Mouse (Mus musculus): ENCODE measurements around the gene Nom1.
"Not testable (repeated sequence)": the region's sequence is repeated elsewhere in the genome, so short reads cannot be mapped to it uniquely, and the experiment has no call there.

The Nom1 gene

GRCm38 (mm10) chr5:29434228-29434871 lies at the start of gene Nom1:
Nom1 (plus strand) TSS chr5:29434664.
- peak; percentile 94 for DNase-seq (ENCODE audit: low read depth)

DNA sequence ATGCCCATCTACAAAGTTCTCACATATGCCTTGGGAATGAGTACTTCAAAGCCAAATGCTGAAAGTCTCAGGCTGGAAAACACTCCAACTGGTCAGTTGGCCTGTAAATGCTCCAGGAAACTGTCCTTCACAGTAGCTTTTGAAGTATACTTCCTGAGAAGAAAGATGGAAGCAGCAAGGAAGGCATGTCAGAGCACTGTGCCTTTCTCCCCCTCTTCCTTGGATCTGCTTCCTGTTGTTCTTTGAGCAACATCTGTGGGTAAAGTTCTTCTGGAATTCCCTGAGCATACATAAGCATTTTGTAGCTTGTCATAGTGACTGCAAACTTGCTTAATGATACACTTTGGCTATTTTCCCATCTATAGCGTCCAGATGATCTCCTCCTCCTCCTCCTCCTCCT lies 46.9 kb upstream of the Nom1 start:
- peak; percentile 45 for DNase-seq (ENCODE audit: low read depth)

- DNase-seq (ENCODE audit: low read depth), result peak; percentile 95
Measured at GRCm38 (mm10) chr5:29388181-29388943, 46.1 kb upstream of the Nom1 start.

GRCm38 (mm10) chr5:29388944-29389765 lies 45.3 kb upstream of the Nom1 start:
- DNase-seq (ENCODE audit: low read depth), result peak; percentile 90

GRCm38 (mm10) chr5:29398427-29398826 lies 36.0 kb upstream of the Nom1 start:
- peak; percentile 57 for DNase-seq (ENCODE audit: low read depth)

DNA sequence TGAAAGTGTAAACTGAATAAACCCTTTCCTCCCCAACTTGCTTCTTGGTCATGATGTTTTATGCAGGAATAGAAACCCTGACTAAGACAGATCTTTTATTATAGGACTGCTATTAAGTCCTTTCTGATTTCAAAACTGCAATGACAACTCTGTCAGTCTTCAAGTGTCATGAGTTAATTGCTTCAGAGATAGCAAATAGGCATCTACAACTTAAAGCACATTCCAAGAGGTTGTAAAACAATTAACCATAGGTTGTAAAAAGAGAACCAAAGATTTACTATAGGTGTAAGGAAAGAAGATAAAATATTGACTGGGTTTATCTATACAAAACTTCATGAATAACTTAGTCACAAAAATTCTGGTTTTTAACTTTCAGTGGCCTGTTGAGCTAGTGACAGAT lies 23.6 kb upstream of the Nom1 start:
- DNase-seq (ENCODE audit: low read depth), result no peak

GRCm38 (mm10) chr5:29413041-29413440 lies 21.4 kb upstream of the Nom1 start:
- DNase-seq (ENCODE audit: low read depth), result peak; percentile 64

DNA sequence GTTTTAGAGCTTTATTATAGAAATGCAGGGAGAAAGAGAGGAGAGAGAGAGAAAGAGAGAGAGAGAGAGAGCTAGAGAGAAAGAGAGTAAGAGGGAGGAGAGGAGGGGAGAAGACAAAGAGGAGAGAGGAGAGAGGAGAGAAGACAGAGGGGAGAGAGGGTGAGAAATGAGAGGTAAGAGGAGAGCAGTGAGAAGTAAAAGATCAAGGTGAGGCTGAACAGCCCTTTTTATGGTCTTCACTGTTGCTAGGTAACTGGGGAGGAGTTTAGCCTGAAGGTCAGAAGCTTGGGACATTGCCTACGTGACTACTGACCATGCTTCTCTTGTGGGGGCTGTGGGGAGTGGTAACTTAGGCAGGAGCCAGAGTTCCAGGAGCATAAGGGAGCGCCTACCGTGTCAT lies 11.1 kb upstream of the Nom1 start:
- DNase-seq (ENCODE audit: low read depth), result not testable (repeated sequence)

- DNase-seq (ENCODE audit: low read depth), result peak; percentile 64
Measured at GRCm38 (mm10) chr5:29434872-29435358, 451 bp downstream of the Nom1 start.

DNA sequence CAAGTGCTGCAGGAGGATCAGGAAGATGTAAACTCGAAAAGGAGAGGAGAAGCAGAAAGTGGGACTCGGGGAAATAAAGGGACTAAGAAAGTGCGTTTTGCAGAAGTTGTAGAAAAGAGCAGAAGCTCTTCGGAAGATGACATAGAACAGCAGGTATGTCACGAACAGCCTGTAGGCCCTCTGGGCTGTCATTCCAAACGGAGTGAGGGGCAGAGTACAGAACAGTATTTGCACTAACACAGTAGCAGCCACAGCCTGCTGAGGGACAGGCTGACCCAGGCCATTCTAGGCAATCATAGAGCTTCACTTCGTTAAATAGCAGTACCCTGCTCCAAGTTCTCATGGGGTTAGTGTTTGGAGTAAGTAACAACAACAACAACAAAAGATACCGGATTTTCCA lies 1.0 kb downstream of the Nom1 start:
- peak; percentile 3 for DNase-seq (ENCODE audit: low read depth)

- not testable (repeated sequence) for DNase-seq (ENCODE audit: low read depth)
Measured at GRCm38 (mm10) chr5:29436728-29437127, 2.3 kb downstream of the Nom1 start.

- DNase-seq (ENCODE audit: low read depth), result no peak
Measured at GRCm38 (mm10) chr5:29445275-29445674, 10.8 kb downstream of the Nom1 start.

- DNase-seq (ENCODE audit: low read depth), result no peak
Measured at GRCm38 (mm10) chr5:29452352-29452751, 17.9 kb downstream of the Nom1 start.

DNA sequence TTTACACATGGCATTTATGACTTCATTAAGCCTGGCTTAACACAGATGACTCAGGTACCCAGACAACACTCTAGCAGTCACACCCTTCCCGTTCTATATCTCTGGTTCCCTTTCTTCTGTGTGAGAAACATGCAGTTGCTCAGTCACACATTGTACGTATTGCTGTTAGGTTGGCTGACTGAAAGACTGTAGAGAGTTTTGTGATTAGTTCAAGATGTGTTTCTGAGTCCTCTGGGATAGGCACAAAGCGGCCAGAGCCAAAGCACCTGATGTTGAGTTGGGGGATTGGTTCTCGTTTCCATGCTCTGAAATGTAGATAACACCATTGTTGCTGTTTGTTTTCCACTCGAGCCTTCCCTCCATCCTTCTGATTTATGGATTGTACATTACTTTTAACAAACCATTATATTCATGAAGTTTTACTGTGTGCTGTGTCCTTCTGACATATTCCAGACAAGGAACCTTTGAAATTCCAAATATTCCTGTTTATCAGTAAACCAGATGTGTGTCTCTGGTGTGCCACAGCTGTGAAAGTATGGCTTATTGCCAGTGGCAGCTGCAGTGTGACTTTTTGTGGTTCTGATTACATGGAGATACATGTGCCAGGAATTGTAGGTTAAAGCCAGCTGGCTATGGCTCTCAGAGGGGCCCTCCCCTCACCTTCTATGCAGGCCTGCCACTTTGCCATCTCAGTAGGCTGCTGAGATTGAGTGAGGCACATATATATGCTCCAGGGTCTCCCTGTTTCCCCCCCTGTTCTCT lies 22.6 kb downstream of the Nom1 start:
- peak; percentile 56 for DNase-seq (ENCODE audit: low read depth)

DNA sequence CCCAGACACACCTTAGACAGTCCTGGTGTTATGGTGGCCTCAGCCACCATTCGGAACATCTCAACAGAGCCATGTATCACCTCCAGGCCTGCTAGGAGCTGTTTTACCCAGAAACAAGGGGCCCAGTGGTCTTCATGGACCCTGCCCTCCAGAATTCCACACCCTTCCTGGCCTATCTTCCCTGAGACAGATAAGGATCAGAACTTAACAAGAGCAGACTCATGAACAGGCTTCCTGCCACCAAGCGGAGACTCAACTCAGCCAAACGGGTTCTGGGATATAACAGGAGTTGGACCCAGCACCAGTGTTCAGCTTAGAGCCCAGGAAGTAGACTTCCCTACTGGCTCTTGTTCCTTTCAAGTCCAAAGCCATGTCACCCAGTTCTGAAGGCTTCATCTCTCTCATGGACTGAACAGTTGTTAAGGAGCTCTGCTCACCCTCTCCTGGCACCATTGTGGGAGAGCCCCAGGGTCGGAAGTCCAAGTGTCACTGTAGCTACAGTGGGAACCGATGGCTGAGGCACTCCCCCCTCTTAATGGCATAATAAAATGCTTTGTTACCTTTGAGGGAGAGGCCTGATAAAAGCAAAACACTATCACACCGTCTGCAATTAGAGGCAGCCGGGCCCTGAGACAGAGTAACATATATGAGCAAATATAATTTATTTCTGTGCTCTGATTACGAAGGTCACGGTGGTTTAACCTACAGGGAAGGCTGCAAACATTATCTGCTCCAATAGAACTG lies 28.7 kb downstream of the Nom1 start:
- DNase-seq (ENCODE audit: low read depth), result no peak

- no peak for DNase-seq (ENCODE audit: low read depth)
Measured at GRCm38 (mm10) chr5:29467489-29468350, 33.3 kb downstream of the Nom1 start.

DNA sequence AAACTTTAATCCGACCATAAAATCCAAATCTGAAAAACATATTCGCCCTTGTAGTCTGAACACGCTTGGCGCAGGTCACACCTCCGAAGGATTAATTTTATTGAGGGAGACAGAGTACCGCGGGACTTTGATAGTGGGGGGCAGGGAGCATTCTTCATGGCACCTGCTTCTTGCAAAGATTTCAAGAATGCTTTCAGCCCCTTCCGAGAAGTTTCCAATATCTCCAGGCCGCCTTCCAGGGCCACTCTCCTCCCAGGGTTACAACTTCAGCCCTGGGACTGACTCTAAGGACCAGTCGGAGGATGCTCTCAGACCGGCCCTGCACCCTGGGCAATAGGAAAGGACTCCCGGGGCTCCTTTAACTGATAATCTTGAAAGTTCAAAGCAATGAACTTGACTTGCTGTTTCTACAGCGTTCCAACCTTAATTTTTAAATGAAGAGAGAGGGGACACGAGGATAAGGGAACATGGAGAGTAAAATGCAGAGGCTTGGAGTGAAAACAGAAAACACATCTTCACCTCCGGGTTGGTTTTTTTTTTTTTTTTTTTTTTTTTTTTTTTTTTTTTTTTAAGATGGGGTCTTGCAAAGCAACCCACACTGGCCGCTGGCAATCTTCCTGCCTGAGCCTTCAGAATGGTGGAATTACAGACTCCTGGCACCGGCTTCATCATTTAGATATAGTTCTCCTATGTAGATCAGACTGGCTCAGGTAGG lies 34.0 kb downstream of the Nom1 start:
- DNase-seq (ENCODE audit: low read depth), result no peak

DNA sequence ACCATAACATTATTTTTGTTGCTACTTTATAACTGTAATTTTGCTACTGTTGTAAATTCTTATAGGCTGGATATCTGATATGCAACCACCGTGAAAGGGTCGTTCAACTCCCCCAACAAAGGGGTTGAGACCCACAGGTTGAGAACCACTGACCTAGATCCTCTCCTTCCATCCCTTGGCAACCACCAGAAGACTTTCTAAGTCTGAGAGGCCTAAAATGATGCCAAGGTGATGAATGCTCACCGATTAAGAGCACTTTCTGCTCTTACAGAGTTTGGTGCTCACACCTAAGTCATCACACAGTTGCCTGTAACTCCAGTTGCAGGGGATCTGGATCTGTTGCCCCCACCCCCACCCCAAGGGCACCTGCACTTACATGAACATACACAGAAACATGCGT lies 35.0 kb downstream of the Nom1 start:
- DNase-seq (ENCODE audit: low read depth), result no peak

DNA sequence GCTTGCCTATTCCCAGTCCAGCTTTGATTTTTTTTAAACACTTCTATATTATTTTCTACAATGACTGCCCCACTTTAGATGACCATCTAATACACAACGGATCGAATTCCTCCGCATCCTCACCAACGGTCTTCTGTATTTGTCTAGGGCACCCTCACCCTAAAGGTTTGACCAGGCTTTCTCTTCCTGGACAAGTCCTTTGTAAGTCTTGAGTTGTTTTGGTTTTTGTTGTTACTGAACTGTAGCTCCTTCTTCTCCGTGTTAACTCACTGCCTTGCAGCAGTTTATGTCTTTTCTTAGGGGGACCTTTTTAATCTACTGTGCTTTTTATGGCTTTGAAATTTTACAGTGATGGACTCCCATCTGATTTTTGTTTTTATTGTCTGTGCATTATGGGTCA lies 35.8 kb downstream of the Nom1 start:
- DNase-seq (ENCODE audit: low read depth), result no peak
